Mouse (Mus musculus): ENCODE measurements around the gene Nudt8. TPM values are rescaled to one million over a fixed set of nuclear protein-coding genes. Genes with fewer than 3 reads are reported as not detected.
A peak's percentile ranks its signal among the peaks of the same experiment; 100 is the strongest.
"Not testable (repeated sequence)": the region's sequence is repeated elsewhere in the genome, so short reads cannot be mapped to it uniquely, and the experiment has no call there.

The Nudt8 gene
- 23.5 and 29.1 TPM in 2 replicates for total RNA-seq (2014; rRNA removed)
- 25.9 and 26.0 TPM in 2 replicates for polyA plus RNA-seq (2015; fragmentation: Nextera tagmentation; extraction: Ambion mirVana)

DNA sequence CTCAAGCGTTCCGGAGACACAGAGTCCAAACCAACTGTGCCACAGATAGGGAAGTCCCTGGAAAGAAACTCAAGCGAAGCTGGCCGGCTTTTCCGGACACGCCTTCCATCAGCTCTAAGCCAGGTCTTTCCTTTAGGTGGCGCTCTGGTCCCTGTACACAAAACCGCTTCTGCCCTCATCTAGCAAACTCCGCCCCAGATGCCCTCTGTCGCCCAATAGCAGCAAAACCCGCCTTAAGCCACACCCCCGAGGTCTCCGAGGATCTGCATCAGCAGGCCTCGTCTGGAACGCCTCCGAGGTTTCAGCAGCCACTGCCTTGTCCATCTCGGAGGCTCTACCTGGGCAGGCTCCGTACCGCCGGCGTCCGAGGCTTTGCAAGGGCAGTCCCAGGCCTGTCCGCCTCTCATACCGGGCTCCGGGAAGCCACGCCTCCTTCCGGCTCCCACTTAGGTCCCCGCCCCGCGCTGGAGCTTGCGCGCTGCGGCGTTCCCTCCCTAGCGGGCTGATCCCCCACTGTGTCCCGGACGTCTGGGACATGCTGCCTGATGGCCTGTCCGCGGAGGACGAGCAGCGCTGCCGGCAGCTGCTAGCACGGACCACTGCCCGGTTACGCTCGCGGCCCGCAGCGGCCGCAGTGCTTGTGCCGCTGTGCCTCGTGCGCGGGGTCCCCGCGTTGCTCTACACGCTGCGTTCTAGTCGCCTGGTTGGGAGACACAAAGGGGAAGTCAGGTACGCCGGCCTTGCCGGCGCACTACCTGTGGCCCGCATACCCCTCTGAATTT is at the start of gene Nudt8, which contains the start of gene Gm49405:
Nudt8 (plus strand) TSS at position 462 of the 782 bp plus-strand sequence.
Gm49405 (plus strand) TSS at position 508 of the 782 bp plus-strand sequence.
- WGBS, result under 1% methylated on average over 64 of the region's 64 CpGs
- Histone ChIP-seq H3K9me3 (ENCODE audit: low read length) (no peaks in the 10 kb centered on the region), H3K4me1 (ENCODE audit: insufficient read depth, low read length) (peaks cover 12% of the 10 kb centered on the region; the same call in 1 of the 2 replicates), H3K36me3 (ENCODE audit: insufficient read depth, low read length) (no peaks in the 10 kb centered on the region), H3K27me3 (ENCODE audit: insufficient read depth, low read length) (no peaks in the 10 kb centered on the region), H3K27ac (peak within 1 kb of the TSS; percentile 85), H3K4me2 (ENCODE audit: low read depth, low read length) (peak within 1 kb of the TSS; percentile 67), H3K9ac (replicated peaks; ENCODE audit: low read length) (peak within 1 kb of the TSS; percentile 66), H3K4me3 (ENCODE audit: low read length) (peak within 1 kb of the TSS; percentile 52)
- TF ChIP-seq CTCF (IDR thresholded peaks at IDR 0.05; ENCODE audit: low read depth), result peak; percentile 84
- DNase-seq (ENCODE audit: low spot score) (peak; percentile 98), ATAC-seq (peak; percentile 92)

DNA sequence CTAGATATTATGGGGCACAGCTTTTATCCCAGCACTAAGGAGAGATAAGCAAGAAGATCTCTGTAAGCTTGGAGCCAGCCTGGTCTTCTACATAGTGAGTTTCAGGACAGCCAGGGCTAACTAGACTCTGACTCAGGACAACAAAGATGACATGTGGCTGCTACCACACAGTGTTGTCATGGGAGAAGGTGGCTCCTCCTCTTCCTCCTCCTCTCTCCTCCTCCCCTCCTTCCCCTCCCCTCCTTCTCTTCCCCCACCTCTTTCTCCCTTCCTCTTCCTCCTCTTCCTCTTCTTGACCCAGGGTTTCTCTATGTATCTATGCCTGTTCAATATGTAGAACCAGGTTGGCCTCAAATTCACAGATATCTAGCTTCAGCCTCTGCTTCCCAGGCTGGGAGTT is 48.9 kb upstream of the Nudt8 start:
- no peak for TF ChIP-seq CTCF (IDR thresholded peaks at IDR 0.05; ENCODE audit: low read depth)
- Histone ChIP-seq H3K36me3 (ENCODE audit: insufficient read depth, low read length) (no peaks in the 10 kb centered on the region), H3K4me3 (ENCODE audit: low read length) (no peak overlapping the region), H3K4me1 (ENCODE audit: insufficient read depth, low read length) (no peaks in the 10 kb centered on the region), H3K9me3 (ENCODE audit: low read length) (no peaks in the 10 kb centered on the region), H3K4me2 (ENCODE audit: low read depth, low read length) (no peak overlapping the region), H3K27me3 (ENCODE audit: insufficient read depth, low read length) (no peaks in the 10 kb centered on the region), H3K9ac (replicated peaks; ENCODE audit: low read length) (no peak overlapping the region), H3K27ac (no peak overlapping the region)
- ATAC-seq (no peak), DNase-seq (ENCODE audit: low spot score) (no peak)

DNA sequence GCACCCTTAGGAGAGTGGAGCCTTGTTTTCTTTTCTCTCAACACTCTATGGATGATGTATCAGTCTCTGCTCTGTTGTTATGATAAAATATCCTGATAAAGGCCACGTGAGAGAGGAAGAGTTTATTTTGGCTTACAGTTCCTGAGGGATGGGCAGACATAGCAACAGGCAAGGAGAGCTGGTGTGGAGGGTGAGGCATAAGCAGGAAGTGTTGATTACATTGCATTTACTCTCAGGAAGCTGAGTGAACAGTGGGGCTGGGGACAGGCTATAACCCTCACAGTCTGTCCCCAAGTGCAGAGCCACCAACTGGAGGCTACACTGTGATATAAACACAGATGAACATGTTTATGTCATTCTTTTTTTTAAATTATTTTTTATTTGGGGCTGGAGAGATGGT is 48.3 kb upstream of the Nudt8 start:
- WGBS, result 54% methylated on average over 1 of the region's 1 CpGs
- Histone ChIP-seq H3K27me3 (ENCODE audit: insufficient read depth, low read length) (no peaks in the 10 kb centered on the region), H3K36me3 (ENCODE audit: insufficient read depth, low read length) (no peaks in the 10 kb centered on the region), H3K4me1 (ENCODE audit: insufficient read depth, low read length) (no peaks in the 10 kb centered on the region), H3K9me3 (ENCODE audit: low read length) (no peaks in the 10 kb centered on the region), H3K27ac (no peak overlapping the region), H3K4me2 (ENCODE audit: low read depth, low read length) (no peak overlapping the region), H3K9ac (replicated peaks; ENCODE audit: low read length) (no peak overlapping the region), H3K4me3 (ENCODE audit: low read length) (no peak overlapping the region)
- no peak for TF ChIP-seq CTCF (IDR thresholded peaks at IDR 0.05; ENCODE audit: low read depth)
- ATAC-seq (no peak), DNase-seq (ENCODE audit: low spot score) (no peak)

DNA sequence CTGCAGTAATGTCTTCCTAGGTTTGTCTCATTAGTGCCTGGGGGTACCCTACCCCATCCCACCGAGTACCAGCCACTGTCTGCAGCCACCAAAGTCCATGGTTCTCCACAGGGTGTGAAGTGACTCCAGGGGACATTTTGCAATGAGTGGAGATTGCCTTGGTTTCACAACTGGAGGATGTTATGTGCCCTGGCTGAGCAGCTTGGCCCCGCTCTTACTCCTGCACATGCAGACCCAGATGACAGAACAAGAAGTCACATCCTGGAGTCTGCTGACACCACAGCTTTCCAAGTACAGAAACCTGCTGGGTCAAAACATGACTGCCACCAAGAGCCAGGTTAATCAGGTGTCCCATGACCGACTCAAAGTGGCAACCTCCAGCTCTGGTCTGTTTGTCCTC is 45.3 kb upstream of the Nudt8 start:
- Histone ChIP-seq H3K4me1 (ENCODE audit: insufficient read depth, low read length) (no peaks in the 10 kb centered on the region), H3K36me3 (ENCODE audit: insufficient read depth, low read length) (no peaks in the 10 kb centered on the region), H3K4me3 (ENCODE audit: low read length) (no peak overlapping the region), H3K27me3 (ENCODE audit: insufficient read depth, low read length) (no peaks in the 10 kb centered on the region), H3K27ac (no peak overlapping the region), H3K9me3 (ENCODE audit: low read length) (no peaks in the 10 kb centered on the region), H3K4me2 (ENCODE audit: low read depth, low read length) (no peak overlapping the region), H3K9ac (replicated peaks; ENCODE audit: low read length) (no peak overlapping the region)
- WGBS, result 74% methylated on average over 3 of the region's 3 CpGs
- TF ChIP-seq CTCF (IDR thresholded peaks at IDR 0.05; ENCODE audit: low read depth), result no peak
- DNase-seq (ENCODE audit: low spot score), result no peak
- no peak for ATAC-seq

DNA sequence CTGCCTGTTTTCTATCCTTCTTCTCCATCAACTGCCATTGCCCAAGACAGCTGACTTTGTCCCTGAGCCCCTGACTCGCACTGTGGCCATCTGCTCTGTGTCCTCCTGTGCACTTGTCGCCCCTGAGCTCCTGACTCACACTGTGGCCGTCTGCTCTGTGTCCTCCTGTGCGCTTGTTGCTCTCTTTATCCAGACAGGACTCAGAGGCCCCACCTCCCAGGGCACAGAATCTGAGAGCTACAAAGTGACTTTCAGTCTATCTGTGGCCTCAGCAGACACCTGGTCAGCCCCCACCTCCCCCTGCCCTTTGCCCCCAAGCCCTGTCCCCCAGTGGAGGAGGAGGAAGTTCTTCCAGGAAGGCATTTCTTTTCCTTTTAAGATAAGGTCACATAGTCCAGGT is 44.6 kb upstream of the Nudt8 start:
- H3K9me3 ChIP-seq (ENCODE audit: low read length), result no peaks in the 10 kb centered on the region
- H3K4me1 ChIP-seq (ENCODE audit: insufficient read depth, low read length), result no peaks in the 10 kb centered on the region
- H3K27ac ChIP-seq, result no peak overlapping the region
- no peaks in the 10 kb centered on the region for H3K27me3 ChIP-seq (ENCODE audit: insufficient read depth, low read length)
- ATAC-seq (no peak), DNase-seq (ENCODE audit: low spot score) (no peak)
- H3K9ac ChIP-seq (replicated peaks; ENCODE audit: low read length), result no peak overlapping the region
- H3K4me2 ChIP-seq (ENCODE audit: low read depth, low read length), result no peak overlapping the region
- H3K36me3 ChIP-seq (ENCODE audit: insufficient read depth, low read length), result no peaks in the 10 kb centered on the region
- no peak overlapping the region for H3K4me3 ChIP-seq (ENCODE audit: low read length)
- WGBS, result 53% methylated on average over 4 of the region's 4 CpGs
- no peak for TF ChIP-seq CTCF (IDR thresholded peaks at IDR 0.05; ENCODE audit: low read depth)

DNA sequence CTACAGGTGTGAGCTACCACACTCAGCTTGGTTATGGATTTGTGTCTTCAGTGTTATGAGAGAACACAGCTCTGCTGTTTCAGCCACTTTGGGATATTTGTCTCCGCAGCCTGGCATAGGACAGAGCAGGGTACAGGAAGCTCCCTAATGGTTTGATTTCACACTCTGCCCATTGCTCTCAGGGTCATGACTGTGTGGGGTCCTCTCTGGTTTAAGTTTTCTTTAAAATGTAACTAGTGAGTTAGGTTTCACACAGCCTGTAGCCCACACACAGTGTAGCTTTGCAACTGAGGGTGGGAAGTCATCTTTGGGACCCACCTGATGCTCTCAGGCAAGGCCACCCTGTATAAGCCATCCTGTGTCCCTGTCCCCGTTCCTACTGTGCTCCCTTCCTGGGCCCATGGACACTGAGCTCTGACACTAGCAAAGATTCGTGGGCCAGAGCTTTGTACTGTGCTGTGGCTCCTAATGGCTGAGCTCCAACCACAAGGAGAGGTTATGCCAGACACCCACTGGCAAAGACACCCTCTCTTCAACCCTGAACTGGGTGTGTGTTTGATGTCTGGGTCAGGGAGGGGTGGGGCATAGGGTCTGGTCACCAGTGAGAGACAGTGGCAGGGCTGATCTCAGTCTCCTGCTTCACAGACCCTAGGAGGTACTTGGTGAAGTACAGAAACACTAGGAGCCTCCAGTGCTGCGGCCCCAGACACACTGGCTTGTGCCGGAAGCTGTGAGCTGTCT is 42.9 kb upstream of the Nudt8 start:
- H3K27me3 ChIP-seq (ENCODE audit: insufficient read depth, low read length); H3K4me1 ChIP-seq (ENCODE audit: insufficient read depth, low read length); H3K9ac ChIP-seq (replicated peaks; ENCODE audit: low read length); H3K27ac ChIP-seq; DNase-seq (ENCODE audit: low spot score); H3K9me3 ChIP-seq (ENCODE audit: low read length); ATAC-seq; H3K36me3 ChIP-seq (ENCODE audit: insufficient read depth, low read length); H3K4me3 ChIP-seq (ENCODE audit: low read length); H3K4me2 ChIP-seq (ENCODE audit: low read depth, low read length): not testable (repeated sequence)
- WGBS, result 72% methylated on average over 5 of the region's 5 CpGs
